Mouse (Mus musculus) adrenal gland, postnatal 36 days (tissue): ENCODE data around the gene Fbxo17. TPM values are rescaled to one million over a fixed set of nuclear protein-coding genes. Genes with fewer than 3 reads are reported as not detected.
"Not testable (repeated sequence)": the region's sequence is repeated elsewhere in the genome, so short reads cannot be mapped to it uniquely, and the experiment has no call there.

Source experiments
- DNase-seq, 2 experiments: peaks; one replicate each; pipeline ENCODE4 v3.0.0; 2021; ENCODE audit warnings: mixed read lengths in 1 of 2
- long read RNA-seq, 2 experiments: library from polyadenylated mRNA; stranded (forward); transcript quantifications; one replicate each; pipeline ENCODE4 v2.0.0; 2021; ENCODE audit warnings: borderline sequencing depth in 2 of 2
- total RNA-seq, 2 experiments: library from RNA; stranded (reverse); gene quantifications; 2 replicates each; pipeline ENCODE4 v1.2.3; 2021

The Fbxo17 gene
- 1 to 10 TPM; 2.2 to 3.5 TPM for total RNA-seq
- long read RNA-seq, experiment 1, partial matches to known transcripts: 1 of 10 reads
- long read RNA-seq, experiment 1, other reads (novel, unspliced or antisense): 4 of 10 reads
- long read RNA-seq, experiment 2, partial matches to known transcripts: 0 of 2 reads
- long read RNA-seq, experiment 2, other reads (novel, unspliced or antisense): 0 of 2 reads

DNA sequence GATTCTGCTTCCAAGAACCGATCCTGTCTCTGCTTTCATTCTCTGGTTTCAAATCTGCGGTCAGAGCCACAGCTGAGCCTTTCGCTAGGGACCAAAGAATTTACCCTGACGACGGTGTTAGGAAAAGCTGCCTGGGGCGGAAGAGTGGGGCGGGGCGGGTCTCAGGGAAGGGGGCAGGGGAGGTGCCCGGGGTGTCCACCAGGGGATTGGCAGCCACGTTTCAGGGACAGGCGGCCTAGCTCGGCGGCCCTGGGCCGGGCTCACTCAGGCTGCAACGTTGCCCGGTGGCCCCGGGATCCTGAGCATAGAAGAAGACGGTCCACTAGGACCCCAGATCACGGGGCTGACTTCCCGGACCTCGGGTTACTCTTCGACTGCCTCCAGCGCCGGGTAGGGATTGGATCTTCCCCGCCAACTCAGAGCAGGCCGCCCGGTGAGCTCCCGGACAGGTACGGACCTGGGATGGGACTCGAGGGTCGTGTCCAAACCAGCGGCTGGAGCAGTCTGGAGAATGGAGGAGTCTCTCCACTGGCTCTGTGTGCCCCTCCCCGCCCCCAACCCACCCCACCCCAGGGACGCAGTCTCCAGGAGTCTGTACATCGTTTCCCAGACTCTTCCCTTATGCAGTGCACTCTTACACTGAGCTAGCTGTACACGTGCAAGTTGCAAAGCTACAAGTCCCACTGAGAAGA lies at the start of gene Fbxo17:
Fbxo17 (plus strand) TSS at position 215 of the 692 bp plus-strand sequence.
- DNase-seq: peak; percentile 80 to 85

DNA sequence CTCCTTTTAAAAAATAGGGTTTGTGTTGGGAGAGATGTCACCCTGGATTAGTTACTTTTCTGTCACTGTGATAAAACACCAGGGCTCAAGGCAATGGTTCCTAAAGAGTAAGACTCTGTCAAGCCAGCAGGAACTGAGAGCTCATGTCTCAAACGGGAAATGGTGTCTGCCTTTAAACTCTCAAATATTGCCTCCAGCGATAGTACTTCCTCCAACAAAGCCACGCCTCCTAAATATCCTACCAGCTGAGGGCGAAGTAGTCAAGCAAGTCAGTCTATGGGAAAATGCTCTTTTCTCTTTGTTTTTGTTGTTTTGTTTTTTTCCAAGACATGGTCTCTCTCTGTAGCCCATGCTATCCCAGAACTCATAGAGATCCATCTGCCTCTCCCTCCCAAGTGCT lies 45.4 kb upstream of the Fbxo17 start:
- DNase-seq: no peak

DNA sequence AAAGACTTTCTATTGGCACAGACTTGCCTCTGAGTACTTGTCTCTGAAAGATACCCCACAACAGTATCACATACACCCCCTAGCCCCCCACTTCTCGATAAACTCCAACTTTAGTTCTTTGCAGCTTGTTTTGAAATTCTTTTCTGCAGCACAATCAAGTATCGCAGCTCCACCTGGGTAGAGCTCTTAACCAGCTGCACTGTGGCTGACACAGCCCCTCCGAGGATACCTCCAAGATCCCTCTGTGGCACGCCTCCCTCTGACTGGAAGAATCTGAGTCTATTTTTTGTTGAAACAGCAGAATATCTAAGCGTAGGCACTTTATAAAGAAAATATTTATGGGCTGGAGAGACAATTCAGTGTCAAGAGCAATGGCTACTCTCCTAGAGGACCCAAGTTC lies 44.3 kb upstream of the Fbxo17 start:
- no peak for DNase-seq

DNA sequence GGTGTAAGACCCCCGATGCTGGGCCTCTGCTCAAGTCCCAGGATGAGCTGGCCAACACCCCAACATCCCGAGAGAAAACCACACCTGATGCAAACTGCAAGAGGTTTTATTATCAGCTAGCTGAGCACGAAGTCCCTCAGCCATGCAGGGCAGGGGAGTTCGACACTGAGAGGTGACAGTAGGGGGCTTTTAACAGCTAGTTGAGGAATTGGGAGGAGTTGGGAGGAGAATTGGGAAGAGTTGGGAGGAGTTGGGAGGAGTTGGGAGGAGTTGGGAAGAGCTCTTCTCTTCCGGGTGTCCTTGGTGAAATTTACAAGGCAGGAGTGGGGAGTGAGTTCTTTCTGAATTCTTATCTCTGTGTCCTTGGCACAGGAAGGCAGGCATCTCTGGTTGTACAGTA lies 43.8 kb upstream of the Fbxo17 start:
- DNase-seq: not testable (repeated sequence)

DNA sequence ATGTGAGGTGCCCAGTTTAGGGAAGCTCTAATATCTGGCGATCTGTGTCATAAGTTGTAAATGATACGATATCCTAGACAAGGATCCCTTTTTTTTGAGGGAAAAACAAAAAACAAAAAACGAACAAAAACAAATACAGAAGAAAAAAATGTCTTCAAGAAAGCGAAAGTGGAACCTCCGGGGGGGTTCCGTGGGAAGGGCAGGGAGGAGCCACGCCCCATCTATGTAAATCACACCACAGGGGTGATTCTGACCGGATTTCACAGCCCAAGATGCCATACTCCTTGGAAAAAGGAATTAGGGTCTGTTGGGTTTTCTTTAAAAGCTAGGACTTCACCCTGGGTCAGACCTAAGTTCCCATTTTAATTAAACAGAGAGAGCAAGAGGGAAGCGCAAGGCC lies 41.6 kb upstream of the Fbxo17 start:
- no peak for DNase-seq

DNA sequence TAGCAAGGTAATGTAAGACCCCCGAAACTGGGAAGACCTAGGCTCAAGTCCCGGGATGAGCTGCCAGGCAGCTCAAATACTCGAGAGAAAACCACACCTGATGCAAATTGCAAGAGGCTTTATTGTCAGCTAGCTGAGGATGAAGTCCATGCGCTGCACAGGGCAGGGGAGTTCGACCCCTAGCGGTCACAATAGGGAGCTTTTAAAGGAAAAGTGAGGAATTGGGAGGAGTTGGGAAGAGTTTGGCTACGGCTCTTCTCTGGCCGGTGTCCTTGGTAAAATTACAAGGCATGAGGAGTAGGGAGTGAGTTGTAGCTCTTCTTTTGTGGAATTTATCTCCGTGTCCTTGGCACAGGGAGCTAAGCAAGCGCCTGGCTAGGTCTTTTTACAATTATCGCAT lies 40.9 kb upstream of the Fbxo17 start:
- peak; percentile 57 to 68 for DNase-seq

DNA sequence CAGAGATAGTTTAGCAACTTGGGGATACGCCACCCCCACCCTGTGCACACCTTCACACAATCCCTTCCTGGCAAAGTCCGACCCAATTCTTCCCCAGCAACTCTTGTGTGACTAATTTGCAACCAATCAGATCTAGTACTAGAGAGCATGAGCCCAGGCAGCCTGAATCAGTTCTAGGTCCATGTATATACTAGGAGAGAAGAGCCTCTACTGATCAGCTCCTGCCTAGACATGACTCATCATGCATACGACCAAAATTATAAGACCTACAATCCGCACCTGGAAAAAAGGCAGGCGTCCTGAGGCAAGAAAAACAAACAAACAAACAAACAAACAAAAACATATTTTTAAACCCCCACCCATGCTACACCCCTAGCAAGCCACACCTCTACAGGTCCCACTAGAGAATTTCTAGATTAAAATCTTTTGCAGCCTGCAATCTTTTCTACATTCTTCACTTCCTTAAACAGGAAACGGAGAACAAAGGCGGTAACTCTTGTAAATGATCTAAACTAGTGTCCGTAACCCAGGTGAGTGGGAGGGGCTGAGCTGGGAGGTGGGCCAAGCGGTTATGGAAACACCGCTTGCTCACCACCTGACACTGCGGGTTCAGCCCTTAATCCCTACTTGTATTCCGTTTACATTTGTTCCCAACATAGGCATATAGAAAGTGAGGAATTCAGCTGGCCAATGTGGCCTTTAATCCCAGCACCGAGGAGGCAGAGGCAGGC lies 39.6 kb upstream of the Fbxo17 start:
- no peak for DNase-seq

DNA sequence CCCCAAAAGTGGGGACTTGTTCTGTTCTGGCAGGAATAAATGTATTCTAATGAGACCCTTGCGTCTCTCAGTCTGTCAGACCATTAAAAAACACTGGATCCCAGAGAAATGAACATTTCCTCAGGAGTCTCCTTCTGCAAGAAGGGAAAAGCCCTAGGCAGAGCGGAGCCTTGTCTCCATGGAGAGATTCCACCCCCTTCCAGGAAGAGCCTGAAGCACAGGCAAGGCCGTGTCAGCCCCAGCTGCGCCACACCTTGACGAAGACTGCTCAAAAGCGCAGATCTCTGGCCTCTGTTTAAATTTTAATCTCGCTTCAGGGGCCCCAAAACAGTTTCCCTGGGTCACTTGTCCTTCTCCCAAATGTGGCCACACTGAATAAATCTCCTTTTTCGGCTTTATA lies 39.0 kb upstream of the Fbxo17 start:
- no peak for DNase-seq

DNA sequence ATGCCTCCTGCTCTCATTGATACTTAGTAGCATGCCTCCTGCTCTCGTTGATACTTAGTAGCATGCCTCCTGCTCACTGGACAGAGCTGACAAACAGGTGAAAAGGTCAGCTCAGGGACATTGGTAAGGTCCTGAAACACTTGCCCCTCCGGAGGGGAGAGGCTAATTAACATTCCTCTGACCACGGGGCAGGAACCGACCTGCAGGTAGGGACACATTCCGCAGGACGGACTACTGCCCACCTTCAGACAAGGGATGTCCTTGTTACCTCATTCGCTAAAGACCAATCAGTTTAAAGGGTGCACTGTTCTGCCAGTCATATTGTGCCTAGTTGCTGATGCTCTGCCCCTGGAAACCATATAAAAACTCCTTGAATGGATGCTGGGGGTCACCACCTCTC lies 25.5 kb upstream of the Fbxo17 start:
- no peak for DNase-seq

DNA sequence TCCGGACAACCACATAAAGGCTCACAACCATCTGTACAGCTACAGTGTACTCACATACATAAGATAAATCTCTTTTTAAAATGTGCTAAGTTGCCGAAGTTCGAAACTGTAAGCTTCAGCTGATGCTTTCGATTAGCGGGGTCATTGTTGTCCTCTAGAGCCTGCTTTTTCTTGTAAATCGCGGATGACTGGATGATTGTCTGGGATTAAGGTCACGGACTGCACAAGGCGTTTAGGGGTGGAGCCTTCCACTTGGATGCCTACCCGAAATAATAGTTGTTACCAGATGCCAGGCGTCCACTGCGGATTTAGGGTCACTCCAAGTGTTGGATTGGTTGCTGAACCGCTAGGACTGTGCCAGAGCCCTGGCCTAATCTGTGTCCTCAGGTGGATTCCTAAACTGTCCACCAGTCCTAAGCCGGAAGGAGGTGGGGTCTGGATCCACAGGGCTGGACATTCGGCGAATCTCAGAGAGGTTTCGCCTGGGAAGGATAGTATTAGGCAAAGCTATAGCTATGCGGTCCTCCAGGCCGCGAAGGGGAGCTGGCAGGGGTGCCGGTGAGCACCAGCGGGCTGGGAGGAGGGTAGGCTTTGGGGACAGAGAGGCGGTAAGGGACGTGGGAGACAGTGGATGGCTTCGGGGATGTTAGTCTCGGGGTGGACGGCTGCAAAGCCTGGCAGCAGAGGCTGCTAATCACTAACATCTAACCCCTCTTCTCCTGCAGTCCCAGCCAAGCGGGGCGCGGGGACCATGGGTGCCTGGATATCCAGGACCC lies 23.9 kb upstream of the Fbxo17 start, which contains the start of gene Fbxo27:
Fbxo27 (plus strand) TSS at position 305 of the 776 bp plus-strand sequence.
- DNase-seq: peak; percentile 15 to 26

DNA sequence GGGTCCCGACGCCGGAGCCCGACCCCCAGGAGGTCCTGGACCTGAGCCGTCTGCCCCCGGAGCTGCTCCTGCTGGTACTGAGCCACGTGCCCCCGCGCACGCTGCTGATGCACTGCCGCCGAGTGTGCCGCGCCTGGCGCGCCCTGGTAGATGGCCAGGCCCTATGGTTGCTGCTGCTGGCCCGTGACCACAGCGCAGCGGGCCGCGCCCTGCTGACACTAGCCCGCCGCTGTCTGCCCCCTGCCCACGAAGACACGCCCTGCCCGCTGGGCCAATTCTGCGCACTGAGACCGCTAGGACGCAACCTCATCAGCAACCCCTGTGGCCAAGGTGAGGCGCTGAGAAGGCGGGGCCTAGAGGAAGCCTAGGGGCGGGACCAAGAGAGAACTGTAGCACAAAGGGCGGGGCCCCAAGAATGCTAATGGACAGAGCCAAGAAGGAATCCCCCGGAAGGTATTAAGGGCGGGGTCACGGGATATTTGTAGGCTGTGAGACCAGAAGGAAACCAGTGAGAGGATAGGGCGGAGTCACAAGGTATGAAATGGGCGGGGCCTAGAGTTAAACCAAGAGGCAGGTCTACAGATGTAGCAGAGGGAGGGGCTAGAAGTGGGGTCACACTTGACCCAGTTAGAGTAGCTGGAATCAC lies 23.2 kb upstream of the Fbxo17 start:
- DNase-seq: peak; percentile 53 to 68

DNA sequence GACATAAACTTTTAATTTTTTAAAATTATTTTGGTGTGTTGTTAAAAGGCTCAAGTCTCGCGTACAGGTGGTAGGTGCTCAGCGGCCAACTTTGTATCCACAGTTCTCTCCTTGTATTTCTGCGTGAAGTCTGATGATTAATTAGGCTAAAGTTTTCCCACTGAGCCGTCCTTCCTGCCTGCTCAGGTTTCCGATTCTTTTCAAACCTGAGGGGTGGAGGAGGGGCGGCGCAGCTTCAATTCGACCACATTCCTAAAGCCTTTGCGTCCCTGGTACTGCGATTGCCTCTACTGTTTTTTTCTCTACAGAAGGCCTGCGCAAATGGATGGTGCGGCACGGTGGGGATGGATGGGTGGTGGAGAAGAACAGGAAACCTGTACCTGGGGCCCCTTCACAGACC lies 22.2 kb upstream of the Fbxo17 start:
- DNase-seq: no peak

DNA sequence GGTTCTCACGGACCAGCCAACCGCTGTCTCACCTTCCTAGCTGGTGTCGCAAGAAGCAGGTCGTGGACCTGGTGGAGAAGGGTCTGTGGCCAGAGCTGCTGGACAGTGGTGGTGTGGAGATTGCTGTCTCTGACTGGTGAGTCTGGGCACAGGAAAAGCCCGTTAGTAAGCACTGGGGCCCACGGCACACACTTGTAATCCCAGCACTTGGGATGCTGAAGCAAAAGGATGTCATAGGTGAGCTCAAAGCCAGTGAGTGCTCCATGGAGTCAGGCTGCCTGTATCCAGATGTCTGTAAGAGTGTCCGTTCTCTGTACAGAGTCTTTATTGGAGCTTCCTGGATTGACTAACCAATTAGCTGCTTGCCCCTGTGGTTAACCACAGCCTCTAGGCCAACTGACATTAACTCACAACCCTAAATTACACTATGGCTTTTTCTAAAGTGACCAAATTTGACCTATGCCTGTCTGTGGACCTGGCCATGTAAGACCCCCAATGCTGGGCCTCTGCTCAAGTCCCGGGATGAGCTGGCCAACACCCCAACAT lies 21.6 kb upstream of the Fbxo17 start:
- DNase-seq: no peak

DNA sequence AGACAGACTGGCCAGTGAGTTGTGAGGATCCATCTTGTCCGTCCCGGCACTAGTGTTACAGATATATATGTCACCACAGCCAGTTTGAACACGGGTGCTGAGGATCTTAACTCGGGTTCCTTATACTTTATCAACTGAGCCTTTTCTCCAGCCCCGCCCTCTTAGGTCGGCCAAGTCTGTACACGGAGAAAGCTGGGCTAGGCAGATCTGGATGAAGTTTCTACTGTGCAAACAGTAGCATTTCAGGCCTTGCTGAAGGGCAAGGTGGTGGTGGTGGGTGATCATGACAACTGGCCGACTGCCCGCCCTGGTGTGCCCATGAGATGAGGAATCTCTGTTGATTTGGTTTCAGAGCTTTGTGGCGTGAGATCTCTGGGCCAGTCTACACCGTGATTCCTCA lies 19.3 kb upstream of the Fbxo17 start:
- DNase-seq: no peak

DNA sequence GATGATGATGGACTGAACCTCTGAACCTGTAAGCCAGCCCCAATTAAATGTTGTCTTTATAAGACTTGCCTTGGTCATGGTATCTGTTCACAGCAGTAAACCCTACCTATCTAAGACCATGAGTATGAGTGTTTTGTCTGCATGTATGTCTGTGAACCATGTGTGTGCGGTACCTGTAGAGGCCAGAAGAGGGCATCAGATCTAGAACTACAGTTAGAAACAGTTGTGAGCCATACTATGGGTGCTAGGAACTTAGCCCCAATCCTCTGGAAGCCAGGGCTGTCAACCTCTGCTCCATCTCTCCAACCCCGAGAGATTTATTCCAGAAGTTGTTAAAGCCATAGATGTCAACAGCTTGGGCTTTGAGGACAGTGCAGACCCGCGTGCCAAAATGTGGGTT lies 16.3 kb upstream of the Fbxo17 start:
- DNase-seq: no peak

DNA sequence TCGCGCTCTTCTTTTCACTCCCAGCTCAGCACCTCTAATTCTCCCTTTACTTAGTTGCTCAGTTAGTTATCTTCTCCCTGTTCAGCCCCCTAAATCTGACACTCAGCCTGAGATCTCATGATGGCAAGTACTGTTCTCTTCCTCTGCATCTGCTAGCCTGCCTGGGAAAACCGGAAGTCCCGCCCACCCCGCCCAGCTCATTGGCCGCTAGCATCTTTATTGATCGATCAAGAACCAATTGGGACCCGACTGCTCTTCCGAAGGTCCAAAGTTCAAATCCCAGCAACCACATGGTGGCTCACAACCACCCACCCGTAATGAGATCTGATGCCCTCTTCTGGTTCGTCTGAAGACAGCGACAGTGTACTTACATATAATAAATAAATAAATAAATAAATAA lies 15.3 kb upstream of the Fbxo17 start:
- DNase-seq: not testable (repeated sequence)

DNA sequence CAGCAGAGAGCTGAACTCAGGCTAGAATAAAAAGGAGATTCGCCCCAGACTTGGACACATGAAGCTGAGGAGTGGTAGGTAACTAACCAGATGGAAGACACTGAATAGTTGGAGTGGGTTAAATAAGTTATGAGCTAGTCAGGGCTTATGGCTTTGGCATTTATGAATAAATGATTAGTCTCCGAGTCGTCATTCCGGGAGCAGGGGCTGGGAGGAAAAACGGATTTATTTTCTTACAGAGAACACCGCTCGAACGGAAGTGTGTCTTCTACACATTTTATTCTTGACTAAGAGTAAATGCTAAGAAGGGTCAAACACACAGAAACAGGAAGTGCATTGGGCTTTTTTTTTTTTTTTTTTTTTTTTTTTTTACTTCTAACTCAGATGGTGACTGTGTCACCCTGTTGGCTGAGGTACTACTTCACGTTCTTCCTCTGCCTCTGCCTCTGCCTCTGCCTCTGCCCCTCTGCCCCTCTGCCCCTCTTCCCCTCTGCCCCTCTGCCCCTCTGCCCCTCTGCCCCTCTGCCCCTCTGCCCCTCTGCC lies 13.9 kb upstream of the Fbxo17 start:
- no peak for DNase-seq

DNA sequence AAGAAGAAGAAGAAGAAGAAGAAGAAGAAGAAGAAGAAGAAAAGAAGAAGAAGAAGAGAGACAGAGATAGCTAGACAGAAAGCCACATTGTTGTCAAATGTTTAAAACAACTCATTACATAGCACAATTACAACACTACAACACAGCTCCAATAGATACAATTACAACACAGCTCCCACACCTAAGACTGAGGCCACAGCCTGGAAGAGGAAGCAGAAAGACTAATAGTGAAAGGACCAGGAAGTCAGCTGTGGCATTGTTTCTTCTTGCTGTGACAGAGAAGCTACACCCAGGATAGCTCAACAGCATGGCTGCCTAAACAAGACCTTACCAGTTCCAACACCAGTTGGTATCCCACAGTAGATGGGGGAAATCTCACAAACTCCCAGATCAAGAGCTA lies 7.2 kb upstream of the Fbxo17 start:
- no peak for DNase-seq

DNA sequence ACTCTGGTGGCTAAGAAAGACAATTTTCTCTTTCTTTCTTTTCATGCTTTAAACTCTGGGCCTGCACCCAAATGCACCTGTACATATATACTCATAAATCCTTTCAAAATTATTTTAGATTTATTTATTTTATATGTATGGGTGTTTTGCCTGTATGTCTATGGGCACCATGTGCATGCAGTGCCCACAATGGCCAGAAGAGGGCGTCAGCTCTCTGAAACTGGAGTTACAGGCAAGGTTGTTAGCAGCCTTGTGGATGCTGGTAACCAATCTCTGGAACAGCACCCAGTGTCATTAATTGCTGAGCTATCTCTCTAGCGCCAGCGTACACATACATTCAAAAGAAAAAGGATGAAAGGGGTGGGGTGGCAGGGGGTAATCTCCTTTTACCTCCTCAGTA lies 5.6 kb upstream of the Fbxo17 start:
- DNase-seq: no peak

DNA sequence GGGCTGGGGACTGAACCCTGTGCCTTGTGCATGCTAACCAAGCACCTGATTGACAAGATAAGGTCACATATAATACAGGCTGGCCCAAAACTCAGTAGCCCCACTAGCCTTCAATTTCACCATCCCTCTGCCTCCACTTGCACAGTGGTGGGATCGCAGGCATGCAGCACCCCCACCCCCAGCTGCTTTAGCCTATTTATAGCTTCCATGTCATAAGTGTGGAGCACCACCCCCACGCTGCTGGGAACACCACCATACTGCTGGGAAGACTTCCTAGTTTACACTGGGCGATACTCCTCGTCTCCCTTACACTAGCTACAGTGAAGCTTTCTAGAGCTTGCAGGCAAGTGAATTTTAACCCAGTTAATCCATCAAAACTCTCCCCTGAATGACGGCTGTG lies 1.9 kb upstream of the Fbxo17 start:
- no peak for DNase-seq

DNA sequence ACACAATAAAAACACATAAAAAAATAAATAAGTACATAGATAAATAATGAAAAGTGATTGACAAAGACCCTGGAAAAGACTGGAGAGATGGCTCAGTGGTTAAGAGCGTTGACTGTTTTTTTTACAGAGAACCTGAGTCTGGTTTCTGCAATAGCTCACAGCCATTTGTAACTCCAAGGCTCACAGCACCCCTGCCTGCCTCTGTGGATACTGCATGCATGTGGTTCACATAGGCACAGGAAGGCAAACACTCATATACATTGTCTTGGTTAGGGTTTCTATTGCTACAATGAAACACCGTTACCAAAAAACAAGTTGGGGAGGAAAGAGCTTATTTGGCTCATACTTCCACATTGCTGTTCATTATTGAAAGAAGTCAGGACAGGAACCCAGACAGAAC lies 1.0 kb upstream of the Fbxo17 start:
- DNase-seq: no peak

DNA sequence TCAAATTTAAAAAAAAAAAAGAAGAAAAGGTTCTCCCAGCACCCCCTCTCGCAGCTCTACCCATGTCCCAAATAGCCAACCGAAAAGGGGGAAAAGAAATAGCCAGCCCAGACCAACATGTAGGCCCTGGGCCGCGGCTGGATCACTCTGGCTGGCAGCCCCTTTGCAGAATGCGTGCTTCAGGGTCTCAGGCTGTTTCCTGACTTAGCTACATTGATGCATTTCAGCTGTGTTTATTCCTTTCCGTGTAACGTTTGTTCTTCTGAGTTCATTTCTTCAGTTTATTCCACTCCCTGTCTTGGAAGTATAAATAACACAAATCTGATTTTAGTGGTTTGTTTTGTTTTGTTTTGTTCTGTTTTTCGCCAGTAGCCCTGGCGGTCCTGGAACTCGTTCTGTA lies 1.1 kb downstream of the Fbxo17 start:
- DNase-seq: no peak
